Mouse (Mus musculus): Measurements from ENCODE around the gene Gm20388. TPM values are rescaled to one million over a fixed set of nuclear protein-coding genes. Genes with fewer than 3 reads are reported as not detected.

Gene Gm20388
- polyA plus RNA-seq, 1 experiment from 2014 or later: 1.7 TPM

GRCm38 (mm10) chr8:122960323-122960722 lies 3049.7 kb downstream of the Gm20388 start:
- WGBS: 91% methylated on average over 5 of the region's 5 CpGs
- Histone ChIP-seq H3K4me3 (no peak overlapping the region), H3K36me3 (peaks cover 13% of the 10 kb centered on the region; the same call in 1 of the 2 replicates), H3K4me1 (replicated peaks) (peaks cover 22% of the 10 kb centered on the region), H3K9me3 (no peaks in the 10 kb centered on the region), H3K27ac (no peak overlapping the region), H3K27me3 (ENCODE audit: insufficient read depth, poor library complexity, severe bottlenecking) (no peaks in the 10 kb centered on the region)
- DNase-seq (ENCODE audit: low spot score): no peak

- Histone ChIP-seq H3K36me3 (peaks cover 19% of the 10 kb centered on the region), H3K9me3 (no peaks in the 10 kb centered on the region), H3K4me1 (replicated peaks) (peaks cover 22% of the 10 kb centered on the region), H3K27me3 (ENCODE audit: insufficient read depth, poor library complexity, severe bottlenecking) (no peaks in the 10 kb centered on the region), H3K4me3 (no peak overlapping the region), H3K27ac (no peak overlapping the region)
- DNase-seq (ENCODE audit: low spot score): no peak
- 19% methylated on average over 1 of the region's 1 CpGs for WGBS
These were observed 3050.3 kb downstream of the Gm20388 start for GRCm38 (mm10) chr8:122960932-122961331.

- WGBS: 84% methylated on average over 2 of the region's 2 CpGs
- no peak overlapping the region for H3K4me3 ChIP-seq
- no peak for DNase-seq (ENCODE audit: low spot score)
- no peaks in the 10 kb centered on the region for H3K9me3 ChIP-seq
- H3K36me3 ChIP-seq: peaks cover 21% of the 10 kb centered on the region
- no peak overlapping the region for H3K27ac ChIP-seq
- no peaks in the 10 kb centered on the region for H3K27me3 ChIP-seq (ENCODE audit: insufficient read depth, poor library complexity, severe bottlenecking)
- H3K4me1 ChIP-seq (replicated peaks): peaks cover 22% of the 10 kb centered on the region
These were observed 3050.8 kb downstream of the Gm20388 start for GRCm38 (mm10) chr8:122961458-122961857.

GRCm38 (mm10) chr8:122962046-122962445 lies 3051.4 kb downstream of the Gm20388 start:
- Histone ChIP-seq H3K27ac (no peak overlapping the region), H3K4me1 (replicated peaks) (peaks cover 19% of the 10 kb centered on the region), H3K4me3 (no peak overlapping the region), H3K36me3 (peaks cover 21% of the 10 kb centered on the region), H3K9me3 (no peaks in the 10 kb centered on the region), H3K27me3 (ENCODE audit: insufficient read depth, poor library complexity, severe bottlenecking) (no peaks in the 10 kb centered on the region)
- no peak for DNase-seq (ENCODE audit: low spot score)
- WGBS: 59% methylated on average over 5 of the region's 5 CpGs

GRCm38 (mm10) chr8:122966638-122967037 lies 3056.0 kb downstream of the Gm20388 start:
- Histone ChIP-seq H3K4me3 (no peak overlapping the region), H3K4me1 (replicated peaks) (peaks cover 9% of the 10 kb centered on the region), H3K36me3 (peaks cover 57% of the 10 kb centered on the region), H3K27ac (no peak overlapping the region), H3K9me3 (no peaks in the 10 kb centered on the region; the same call in 1 of the 2 replicates), H3K27me3 (ENCODE audit: insufficient read depth, poor library complexity, severe bottlenecking) (no peaks in the 10 kb centered on the region)
- DNase-seq (ENCODE audit: low spot score): no peak
- WGBS: 91% methylated on average over 3 of the region's 3 CpGs

- Histone ChIP-seq H3K4me1 (replicated peaks) (no peaks in the 10 kb centered on the region), H3K27ac (no peak overlapping the region), H3K4me3 (no peak overlapping the region), H3K36me3 (peaks cover 71% of the 10 kb centered on the region), H3K9me3 (no peaks in the 10 kb centered on the region; the same call in 1 of the 2 replicates), H3K27me3 (ENCODE audit: insufficient read depth, poor library complexity, severe bottlenecking) (no peaks in the 10 kb centered on the region)
- DNase-seq (ENCODE audit: low spot score): no peak
- WGBS: 94% methylated on average over 3 of the region's 3 CpGs
These were observed 3057.5 kb downstream of the Gm20388 start for GRCm38 (mm10) chr8:122968145-122968544.

GRCm38 (mm10) chr8:122969964-122970620 lies 3059.5 kb downstream of the Gm20388 start:
- Histone ChIP-seq H3K9me3 (no peaks in the 10 kb centered on the region; the same call in 1 of the 2 replicates), H3K4me3 (no peak overlapping the region), H3K36me3 (peaks cover 66% of the 10 kb centered on the region), H3K27ac (no peak overlapping the region), H3K27me3 (ENCODE audit: insufficient read depth, poor library complexity, severe bottlenecking) (no peaks in the 10 kb centered on the region), H3K4me1 (replicated peaks) (no peaks in the 10 kb centered on the region)
- DNase-seq (ENCODE audit: low spot score): no peak
- WGBS: 95% methylated on average over 3 of the region's 3 CpGs

- WGBS: 95% methylated on average over 4 of the region's 4 CpGs
- no peak for DNase-seq (ENCODE audit: low spot score)
These were observed 3065.4 kb downstream of the Gm20388 start for GRCm38 (mm10) chr8:122976046-122976445.

GRCm38 (mm10) chr8:122979424-122979823 lies 3068.8 kb downstream of the Gm20388 start:
- H3K4me3 ChIP-seq: no peak overlapping the region
- no peaks in the 10 kb centered on the region for H3K36me3 ChIP-seq
- DNase-seq (ENCODE audit: low spot score): no peak
- 93% methylated on average over 3 of the region's 3 CpGs for WGBS
- peaks cover 10% of the 10 kb centered on the region; the same call in 1 of the 2 replicates for H3K4me1 ChIP-seq (replicated peaks)
- no peaks in the 10 kb centered on the region for H3K27me3 ChIP-seq (ENCODE audit: insufficient read depth, poor library complexity, severe bottlenecking)
- H3K27ac ChIP-seq: no peak overlapping the region
- no peaks in the 10 kb centered on the region for H3K9me3 ChIP-seq

More at GRCm38 (mm10) chr8:122976046-122976445, 3065.4 kb downstream of the Gm20388 start:
- Histone ChIP-seq H3K4me1 (replicated peaks) (peaks cover 10% of the 10 kb centered on the region; the same call in 1 of the 2 replicates), H3K9me3 (no peaks in the 10 kb centered on the region), H3K36me3 (peaks cover 29% of the 10 kb centered on the region), H3K4me3 (no peak overlapping the region), H3K27ac (no peak overlapping the region), H3K27me3 (ENCODE audit: insufficient read depth, poor library complexity, severe bottlenecking) (no peaks in the 10 kb centered on the region)

GRCm38 (mm10) chr8:122979865-122980509 lies 3069.3 kb downstream of the Gm20388 start:
- no peak overlapping the region for H3K27ac ChIP-seq
- DNase-seq (ENCODE audit: low spot score): no peak
- no peaks in the 10 kb centered on the region for H3K36me3 ChIP-seq
- no peaks in the 10 kb centered on the region for H3K27me3 ChIP-seq (ENCODE audit: insufficient read depth, poor library complexity, severe bottlenecking)
- H3K9me3 ChIP-seq: no peaks in the 10 kb centered on the region
- 88% methylated on average over 10 of the region's 10 CpGs for WGBS
- peaks cover 11% of the 10 kb centered on the region; the same call in 1 of the 2 replicates for H3K4me1 ChIP-seq (replicated peaks)
- H3K4me3 ChIP-seq: no peak overlapping the region

- no peak for DNase-seq (ENCODE audit: low spot score)
These were observed 3071.0 kb downstream of the Gm20388 start for GRCm38 (mm10) chr8:122981646-122982045.

GRCm38 (mm10) chr8:122983178-122983942 lies 3072.7 kb downstream of the Gm20388 start:
- Histone ChIP-seq H3K27ac (no peak overlapping the region), H3K27me3 (ENCODE audit: insufficient read depth, poor library complexity, severe bottlenecking) (no peaks in the 10 kb centered on the region), H3K36me3 (no peaks in the 10 kb centered on the region), H3K4me1 (replicated peaks) (peaks cover 23% of the 10 kb centered on the region), H3K4me3 (no peak overlapping the region), H3K9me3 (no peaks in the 10 kb centered on the region)
- no peak for DNase-seq (ENCODE audit: low spot score)
- 93% methylated on average over 19 of the region's 19 CpGs for WGBS

More at GRCm38 (mm10) chr8:122981646-122982045, 3071.0 kb downstream of the Gm20388 start:
- WGBS: 89% methylated on average over 5 of the region's 5 CpGs
- no peaks in the 10 kb centered on the region for H3K36me3 ChIP-seq
- no peak overlapping the region for H3K27ac ChIP-seq
- H3K4me1 ChIP-seq (replicated peaks): peaks cover 19% of the 10 kb centered on the region; the same call in 1 of the 2 replicates
- no peak overlapping the region for H3K4me3 ChIP-seq
- H3K9me3 ChIP-seq: no peaks in the 10 kb centered on the region
- H3K27me3 ChIP-seq (ENCODE audit: insufficient read depth, poor library complexity, severe bottlenecking): no peaks in the 10 kb centered on the region

All from hindbrain, embryonic 10.5 days (tissue).